8 mouse cellular contexts compared by ENCODE assay signal in the genomic region with DNA sequence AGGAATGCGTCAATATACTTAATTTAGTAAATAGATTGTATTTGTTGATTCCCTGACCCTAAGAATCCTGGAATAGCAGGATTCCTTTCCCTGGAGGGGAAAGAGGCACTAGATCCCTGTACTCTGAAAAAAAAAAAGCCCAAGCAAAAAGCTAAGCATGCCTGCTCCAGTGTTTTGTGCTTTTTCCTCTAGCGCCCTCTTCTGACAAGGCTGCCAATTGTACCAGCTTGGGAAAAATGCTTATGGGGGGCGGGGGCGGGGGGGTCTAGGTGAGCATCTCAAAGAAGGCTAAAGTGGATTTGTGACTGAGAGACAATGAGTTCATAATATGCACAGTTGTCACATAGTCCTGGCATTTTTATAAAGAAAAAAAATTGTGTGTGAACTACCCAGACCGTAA. TPM values are rescaled to one million over a fixed set of nuclear protein-coding genes. Genes with fewer than 3 reads are reported as not detected.
A peak's percentile ranks its signal among the peaks of the same experiment; 100 is the strongest.
DNase-seq lines count a peak whose midpoint lies in the region; ATAC-seq and TF ChIP-seq lines count a peak whose summit lies in the region.

No protein-coding gene starts in this region.

- no peak for ATAC-seq in hindbrain, embryonic 14.5 days (ENCODE audit: low FRiP score)
- ATAC-seq in hindbrain, embryonic 12.5 days (ENCODE audit: low FRiP score), result no peak
- no peak for ATAC-seq in hindbrain, postnatal 0 days
- ATAC-seq in activated CD4-positive, CD25-positive, alpha-beta regulatory T cell, adult 4 months, result no peak
- no peak for ATAC-seq in granulocyte monocyte progenitor cell, adult 5-6 weeks (replicated peaks; ENCODE audit: poor library complexity, severe bottlenecking)

- no peaks in the 10 kb centered on the region for H3K4me1 ChIP-seq in hindbrain, embryonic 14.5 days (replicated peaks; ENCODE audit: control insufficient read depth, insufficient read depth, low read length)
- no peaks in the 10 kb centered on the region for H3K4me1 ChIP-seq in hindbrain, embryonic 12.5 days
- H3K4me1 ChIP-seq in hindbrain, postnatal 0 days (ENCODE audit: insufficient read depth, low read length), result no peaks in the 10 kb centered on the region

- no peak overlapping the region for H3K9ac ChIP-seq in hindbrain, embryonic 14.5 days
- no peak overlapping the region for H3K9ac ChIP-seq in hindbrain, embryonic 12.5 days
- H3K9ac ChIP-seq in hindbrain, postnatal 0 days (replicated peaks; ENCODE audit: low read length), result no peak overlapping the region

- peaks cover 98% of the 10 kb centered on the region for H3K36me3 ChIP-seq in hindbrain, embryonic 14.5 days (replicated peaks; ENCODE audit: control insufficient read depth, insufficient read depth)
- peaks cover 87% of the 10 kb centered on the region for H3K36me3 ChIP-seq in hindbrain, embryonic 12.5 days
- H3K36me3 ChIP-seq in hindbrain, postnatal 0 days (ENCODE audit: insufficient read depth, low read length), result peaks cover 74% of the 10 kb centered on the region

- 44% methylated on average over 5 of the region's 5 CpGs for WGBS in hindbrain, embryonic 14.5 days
- 40% methylated on average over 5 of the region's 5 CpGs for WGBS in hindbrain, embryonic 12.5 days
- WGBS in hindbrain, postnatal 0 days, result 44% methylated on average over 5 of the region's 5 CpGs

- no peak overlapping the region for H3K27ac ChIP-seq in hindbrain, embryonic 14.5 days
- no peak overlapping the region for H3K27ac ChIP-seq in hindbrain, embryonic 12.5 days
- H3K27ac ChIP-seq in hindbrain, postnatal 0 days, result no peak overlapping the region

- DNase-seq in hindbrain, embryonic 14.5 days (ENCODE audit: low spot score), result peak; percentile 52
- peak; percentile 30 for DNase-seq in urinary bladder, postnatal 14 days (ENCODE audit: low spot score)
- no peak for DNase-seq in urinary bladder, postnatal 25 days (ENCODE audit: low spot score)
- peak; percentile 73 for DNase-seq in hindbrain, postnatal 0 days (ENCODE audit: low spot score)
- DNase-seq in frontal cortex, postnatal 14 days (ENCODE audit: low spot score in 2 of 2), result no peak

- H3K4me3 ChIP-seq in hindbrain, embryonic 14.5 days (replicated peaks; ENCODE audit: low read length), result no peak overlapping the region
- no peak overlapping the region for H3K4me3 ChIP-seq in hindbrain, embryonic 12.5 days
- no peak overlapping the region for H3K4me3 ChIP-seq in hindbrain, postnatal 0 days (ENCODE audit: low read length)

- H3K27me3 ChIP-seq in hindbrain, embryonic 14.5 days (ENCODE audit: control insufficient read depth, insufficient read depth, low read length), result no peaks in the 10 kb centered on the region
- no peaks in the 10 kb centered on the region for H3K27me3 ChIP-seq in hindbrain, embryonic 12.5 days
- no peaks in the 10 kb centered on the region for H3K27me3 ChIP-seq in hindbrain, postnatal 0 days (ENCODE audit: insufficient read depth, low read length)

- TF ChIP-seq CTCF in hindbrain, postnatal 0 days (IDR thresholded peaks at IDR 0.05; ENCODE audit: low read depth), result peak; percentile 74

- no peak overlapping the region for H3K4me2 ChIP-seq in hindbrain, embryonic 14.5 days (replicated peaks)
- H3K4me2 ChIP-seq in hindbrain, embryonic 12.5 days (replicated peaks), result no peak overlapping the region
- no peak overlapping the region for H3K4me2 ChIP-seq in hindbrain, postnatal 0 days (ENCODE audit: low read depth, low read length)

- H3K9me3 ChIP-seq in hindbrain, embryonic 14.5 days (ENCODE audit: control insufficient read depth, low read length), result no peaks in the 10 kb centered on the region
- H3K9me3 ChIP-seq in hindbrain, embryonic 12.5 days (replicated peaks), result no peaks in the 10 kb centered on the region
- no peaks in the 10 kb centered on the region for H3K9me3 ChIP-seq in hindbrain, postnatal 0 days (ENCODE audit: low read length)

RNA-seq across cellular contexts. Expression of gene Rbm4b, which starts 12.8 kb away (rescaled TPM):
- 132 and 136 TPM in 2 replicates for polyA plus RNA-seq in hindbrain, embryonic 14.5 days (2014; fragmentation: Nextera tagmentation; extraction: Ambion mirVana)
- polyA plus RNA-seq in hindbrain, embryonic 12.5 days (2016; fragmentation: Nextera tagmentation; extraction: Ambion mirVana), result 155 TPM in 2 replicates
- 59.2 and 69.4 TPM in 2 replicates for total RNA-seq in hindbrain, postnatal 0 days (2014; rRNA removed)
- 81.8 and 84.8 TPM in 2 replicates for polyA plus RNA-seq in hindbrain, postnatal 0 days (2015; fragmentation: Nextera tagmentation; extraction: Ambion mirVana)
- 100 to 1,000 TPM in 1 of 2 experiments, 10 to 100 TPM in 1; 87.2 to 107 TPM for polyA plus RNA-seq in activated CD4-positive, CD25-positive, alpha-beta regulatory T cell, adult 4 months (2017; shearing (Covaris generic))
- total RNA-seq in granulocyte monocyte progenitor cell, adult 5-6 weeks (2014; fragmentation: Nextera tagmentation), result 7.1 and 11.0 TPM in 2 replicates
- total RNA-seq in granulocyte monocyte progenitor cell, adult 5-6 weeks (2017), result 9.8 and 17.5 TPM in 2 replicates

RNA-seq across cellular contexts. Expression of gene Sptbn2, which starts 32.6 kb away (rescaled TPM):
- polyA plus RNA-seq in hindbrain, embryonic 14.5 days (2014; fragmentation: Nextera tagmentation; extraction: Ambion mirVana), result 38.3 and 38.4 TPM in 2 replicates
- polyA plus RNA-seq in hindbrain, embryonic 12.5 days (2016; fragmentation: Nextera tagmentation; extraction: Ambion mirVana), result 42.8 and 43.7 TPM in 2 replicates
- total RNA-seq in hindbrain, postnatal 0 days (2014; rRNA removed), result 143 and 164 TPM in 2 replicates
- 17.9 TPM in 2 replicates for polyA plus RNA-seq in hindbrain, postnatal 0 days (2015; fragmentation: Nextera tagmentation; extraction: Ambion mirVana)
- polyA plus RNA-seq in activated CD4-positive, CD25-positive, alpha-beta regulatory T cell, adult 4 months (2017; shearing (Covaris generic)), result under 1 TPM; 0.11 to 0.17 TPM
- total RNA-seq in granulocyte monocyte progenitor cell, adult 5-6 weeks (2014; fragmentation: Nextera tagmentation), result 0.23 TPM in 1 of 2 replicates, not detected in the other
- total RNA-seq in granulocyte monocyte progenitor cell, adult 5-6 weeks (2017), result not detected in 2 replicates

RNA-seq across cellular contexts. Expression of gene Gm960, which starts 45.1 kb away (rescaled TPM):
- 5.4 and 6.3 TPM in 2 replicates for polyA plus RNA-seq in hindbrain, embryonic 14.5 days (2014; fragmentation: Nextera tagmentation; extraction: Ambion mirVana)
- 3.6 and 6.3 TPM in 2 replicates for polyA plus RNA-seq in hindbrain, embryonic 12.5 days (2016; fragmentation: Nextera tagmentation; extraction: Ambion mirVana)
- total RNA-seq in hindbrain, postnatal 0 days (2014; rRNA removed), result 1.3 and 4.2 TPM in 2 replicates
- polyA plus RNA-seq in hindbrain, postnatal 0 days (2015; fragmentation: Nextera tagmentation; extraction: Ambion mirVana), result 5.2 and 5.5 TPM in 2 replicates
- polyA plus RNA-seq in activated CD4-positive, CD25-positive, alpha-beta regulatory T cell, adult 4 months (2017; shearing (Covaris generic)), result not detected
- total RNA-seq in granulocyte monocyte progenitor cell, adult 5-6 weeks (2014; fragmentation: Nextera tagmentation), result not detected in 2 replicates
- total RNA-seq in granulocyte monocyte progenitor cell, adult 5-6 weeks (2017), result not detected in 2 replicates

RNA-seq across cellular contexts. Expression of gene Rbm4, which starts 50.2 kb away (rescaled TPM):
- 78.9 and 82.7 TPM in 2 replicates for polyA plus RNA-seq in hindbrain, embryonic 14.5 days (2014; fragmentation: Nextera tagmentation; extraction: Ambion mirVana)
- 88.8 and 94.8 TPM in 2 replicates for polyA plus RNA-seq in hindbrain, embryonic 12.5 days (2016; fragmentation: Nextera tagmentation; extraction: Ambion mirVana)
- 85.3 and 85.6 TPM in 2 replicates for total RNA-seq in hindbrain, postnatal 0 days (2014; rRNA removed)
- polyA plus RNA-seq in hindbrain, postnatal 0 days (2015; fragmentation: Nextera tagmentation; extraction: Ambion mirVana), result 39.7 and 40.9 TPM in 2 replicates
- 10 to 100 TPM; 25.8 to 50.9 TPM for polyA plus RNA-seq in activated CD4-positive, CD25-positive, alpha-beta regulatory T cell, adult 4 months (2017; shearing (Covaris generic))
- total RNA-seq in granulocyte monocyte progenitor cell, adult 5-6 weeks (2014; fragmentation: Nextera tagmentation), result 42.0 and 44.5 TPM in 2 replicates
- total RNA-seq in granulocyte monocyte progenitor cell, adult 5-6 weeks (2017), result 63.5 and 69.9 TPM in 2 replicates

Comparison
In these comparisons a context has a peak if more than half of its experiments do, and no peak if none do; other contexts are left out.
1. DNase-seq: peak in hindbrain, embryonic 14.5 days (single experiment), urinary bladder, postnatal 14 days (single experiment) and hindbrain, postnatal 0 days (single experiment); none in urinary bladder, postnatal 25 days (single experiment) and frontal cortex, postnatal 14 days (0 of 2).
2. RNA of gene Sptbn2, which starts 32.6 kb away (polyA plus RNA-seq): 42.8 to 43.7 TPM in hindbrain, embryonic 12.5 days, 38.3 to 38.4 TPM in hindbrain, embryonic 14.5 days and 17.9 TPM in hindbrain, postnatal 0 days; 0.11 to 0.17 TPM in activated CD4-positive, CD25-positive, alpha-beta regulatory T cell, adult 4 months; every median in the first group is over 10 times any median in the second.